Mouse (Mus musculus): ENCODE measurements around the gene Egf. TPM values are rescaled to one million over a fixed set of nuclear protein-coding genes. Genes with fewer than 3 reads are reported as not detected.

Egf gene
- polyA plus RNA-seq, 1 experiment from 2014 or later: 2.2 TPM

DNA sequence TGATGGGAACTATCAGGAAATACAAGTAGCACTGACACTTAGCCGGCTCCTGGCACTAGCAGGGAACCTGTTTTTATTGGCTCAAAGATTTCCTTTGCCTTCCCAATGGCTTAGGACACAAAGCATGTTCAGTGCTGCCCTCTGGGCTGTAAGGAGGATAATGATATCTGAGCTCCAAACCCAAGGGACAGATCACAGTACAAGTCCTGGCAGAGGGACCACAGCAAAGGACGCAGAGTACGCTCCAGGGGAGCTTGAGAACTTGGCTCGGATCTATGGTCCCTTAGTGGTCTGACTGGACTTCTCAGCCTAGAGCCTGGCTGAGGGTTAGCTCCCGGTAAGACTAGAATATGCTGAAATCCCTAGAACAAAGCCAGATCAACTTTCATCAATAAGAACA lies 74.9 kb downstream of the Egf start:
- Histone ChIP-seq H3K4me2 (replicated peaks) (no peak overlapping the region), H3K9me3 (replicated peaks) (no peaks in the 10 kb centered on the region), H3K27me3 (no peaks in the 10 kb centered on the region), H3K36me3 (0 out of 2 replicates have a peak, but pooled peaks cover 5% of the 10 kb centered on the region), H3K9ac (no peak overlapping the region), H3K27ac (no peak overlapping the region), H3K4me1 (no peaks in the 10 kb centered on the region), H3K4me3 (no peak overlapping the region)
- no peak for ATAC-seq (ENCODE audit: low FRiP score)
- WGBS: 62% methylated on average over 5 of the region's 5 CpGs

DNA sequence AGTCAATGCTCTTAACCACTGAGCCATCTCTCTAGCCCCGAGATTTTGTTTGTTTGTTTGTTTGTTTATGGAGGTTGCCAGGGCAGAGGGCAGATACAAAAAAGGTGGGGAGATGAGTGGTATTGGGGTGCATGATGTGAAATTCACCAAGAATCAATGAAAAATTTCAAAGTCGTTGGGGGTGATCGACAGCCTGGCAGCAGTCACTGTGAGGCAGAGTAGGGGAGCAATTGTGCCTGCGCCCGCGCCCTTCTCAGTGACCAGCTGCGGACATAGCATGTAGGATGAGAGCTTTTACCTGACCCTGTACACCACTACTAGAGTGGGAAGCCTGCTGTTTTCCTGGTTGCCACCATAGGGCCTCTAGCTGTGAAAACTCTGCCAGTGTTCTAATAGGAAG lies 79.2 kb downstream of the Egf start:
- Histone ChIP-seq H3K27me3 (no peaks in the 10 kb centered on the region), H3K27ac (no peak overlapping the region), H3K9ac (no peak overlapping the region), H3K9me3 (replicated peaks) (no peaks in the 10 kb centered on the region), H3K4me2 (replicated peaks) (no peak overlapping the region), H3K36me3 (no peaks in the 10 kb centered on the region), H3K4me1 (no peaks in the 10 kb centered on the region), H3K4me3 (no peak overlapping the region)
- no peak for ATAC-seq (ENCODE audit: low FRiP score)
- WGBS: 95% methylated on average over 7 of the region's 7 CpGs

DNA sequence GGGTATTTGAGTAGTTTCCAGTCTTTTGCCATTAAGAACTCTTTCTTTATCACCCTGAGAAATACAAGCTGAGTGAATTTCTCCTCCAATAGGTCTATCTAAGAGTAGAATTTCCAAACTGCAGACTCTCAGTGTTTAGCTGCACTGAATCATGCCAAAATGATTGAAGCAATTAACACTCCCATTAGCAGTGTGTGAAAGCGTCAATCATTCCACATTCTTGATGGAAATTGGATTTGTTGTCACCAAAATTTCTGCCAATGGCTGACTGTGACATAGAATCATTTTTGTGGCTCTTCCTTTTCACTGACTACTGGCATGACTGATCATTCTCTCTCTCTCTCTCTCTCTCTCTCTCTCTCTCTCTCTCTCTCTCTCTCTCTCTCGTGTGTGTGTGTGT lies 91.2 kb downstream of the Egf start:
- H3K9ac ChIP-seq: no peak overlapping the region
- H3K27me3 ChIP-seq: no peaks in the 10 kb centered on the region
- no peak overlapping the region for H3K27ac ChIP-seq
- WGBS: 87% methylated on average over 2 of the region's 2 CpGs
- H3K4me2 ChIP-seq (replicated peaks): no peak overlapping the region
- no peak overlapping the region for H3K4me3 ChIP-seq
- no peaks in the 10 kb centered on the region for H3K36me3 ChIP-seq
- H3K4me1 ChIP-seq: no peaks in the 10 kb centered on the region
- H3K9me3 ChIP-seq (replicated peaks): no peaks in the 10 kb centered on the region
- no peak for ATAC-seq (ENCODE audit: low FRiP score)

DNA sequence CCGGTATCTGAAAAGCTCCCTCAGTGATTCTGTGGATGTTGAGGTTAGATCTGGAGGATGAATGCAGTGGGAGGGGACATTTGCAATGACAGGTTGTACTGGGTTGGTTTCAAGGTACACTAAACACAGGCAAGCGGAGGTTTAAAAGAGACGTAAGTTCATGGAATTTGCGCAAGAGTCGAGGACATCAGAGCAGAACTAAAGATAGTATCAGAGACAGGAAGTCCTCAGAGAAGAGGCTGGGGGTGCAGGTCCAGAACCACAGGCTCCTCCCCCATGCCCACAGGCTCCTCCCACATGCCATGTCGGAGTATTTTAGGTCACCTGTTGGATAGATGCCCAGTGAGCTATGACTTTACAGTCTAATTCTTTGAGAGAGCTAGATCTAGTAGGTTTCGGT lies 96.3 kb downstream of the Egf start:
- H3K36me3 ChIP-seq: no peaks in the 10 kb centered on the region
- 92% methylated on average over 7 of the region's 7 CpGs for WGBS
- H3K27ac ChIP-seq: no peak overlapping the region

DNA sequence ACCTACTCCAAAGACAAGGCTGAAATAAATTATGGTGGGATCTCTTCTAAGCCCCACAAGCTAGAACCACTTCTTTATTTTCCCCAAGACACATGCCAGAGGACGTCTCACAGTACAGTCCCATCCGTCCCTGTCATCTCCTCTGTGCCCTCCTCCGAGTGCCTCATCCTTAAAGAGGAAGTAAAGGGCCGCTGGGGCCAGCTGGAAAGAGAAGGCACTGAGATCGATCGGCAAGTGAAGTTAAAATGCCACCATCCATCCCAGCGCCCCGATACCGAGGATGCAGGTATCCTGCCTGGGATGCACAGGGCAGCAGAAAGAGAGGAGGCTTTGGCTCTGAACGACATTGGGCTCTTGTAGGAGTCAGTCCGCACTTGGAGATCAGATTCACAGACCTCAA lies 97.3 kb downstream of the Egf start:
- WGBS: 84% methylated on average over 11 of the region's 11 CpGs
- no peaks in the 10 kb centered on the region for H3K9me3 ChIP-seq (replicated peaks)
- ATAC-seq (ENCODE audit: low FRiP score): no peak

More for the DNA sequence above, 96.3 kb downstream of the Egf start:
- Histone ChIP-seq H3K27me3 (no peaks in the 10 kb centered on the region), H3K9ac (no peak overlapping the region), H3K9me3 (replicated peaks) (no peaks in the 10 kb centered on the region), H3K4me1 (no peaks in the 10 kb centered on the region), H3K4me2 (replicated peaks) (no peak overlapping the region), H3K4me3 (no peak overlapping the region)
- no peak for ATAC-seq (ENCODE audit: low FRiP score)

DNA sequence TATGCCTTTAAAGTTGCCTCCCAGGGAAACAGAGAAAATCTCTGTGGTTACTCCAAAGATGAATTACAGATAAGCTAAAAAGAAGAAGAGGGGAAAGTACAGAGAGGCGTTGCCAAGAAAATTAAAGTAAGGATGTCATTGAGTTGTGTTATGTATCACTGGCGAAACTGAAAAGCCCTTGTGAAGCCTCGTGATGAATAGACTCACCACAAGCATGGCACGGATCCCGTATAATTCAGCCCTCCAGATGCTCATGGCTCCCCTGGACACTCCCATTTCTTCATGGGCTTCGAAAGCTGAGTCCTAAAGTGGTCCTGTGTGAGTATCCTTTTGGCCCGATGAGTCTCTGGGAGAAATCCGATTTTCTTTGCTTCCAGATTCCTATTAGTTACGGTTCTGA lies 97.9 kb downstream of the Egf start:
- H3K36me3 ChIP-seq: no peaks in the 10 kb centered on the region
- no peaks in the 10 kb centered on the region for H3K27me3 ChIP-seq
- no peak overlapping the region for H3K4me3 ChIP-seq
- no peak for ATAC-seq (ENCODE audit: low FRiP score)
- no peaks in the 10 kb centered on the region for H3K4me1 ChIP-seq
- no peak overlapping the region for H3K4me2 ChIP-seq (replicated peaks)
- no peak overlapping the region for H3K9ac ChIP-seq
- H3K27ac ChIP-seq: no peak overlapping the region
- 94% methylated on average over 9 of the region's 9 CpGs for WGBS
- H3K9me3 ChIP-seq (replicated peaks): no peaks in the 10 kb centered on the region

More for the DNA sequence above, 97.3 kb downstream of the Egf start:
- H3K4me1 ChIP-seq: no peaks in the 10 kb centered on the region
- H3K36me3 ChIP-seq: no peaks in the 10 kb centered on the region
- no peak overlapping the region for H3K4me2 ChIP-seq (replicated peaks)
- H3K27ac ChIP-seq: no peak overlapping the region
- no peaks in the 10 kb centered on the region for H3K27me3 ChIP-seq
- H3K9ac ChIP-seq: no peak overlapping the region
- no peak overlapping the region for H3K4me3 ChIP-seq

DNA sequence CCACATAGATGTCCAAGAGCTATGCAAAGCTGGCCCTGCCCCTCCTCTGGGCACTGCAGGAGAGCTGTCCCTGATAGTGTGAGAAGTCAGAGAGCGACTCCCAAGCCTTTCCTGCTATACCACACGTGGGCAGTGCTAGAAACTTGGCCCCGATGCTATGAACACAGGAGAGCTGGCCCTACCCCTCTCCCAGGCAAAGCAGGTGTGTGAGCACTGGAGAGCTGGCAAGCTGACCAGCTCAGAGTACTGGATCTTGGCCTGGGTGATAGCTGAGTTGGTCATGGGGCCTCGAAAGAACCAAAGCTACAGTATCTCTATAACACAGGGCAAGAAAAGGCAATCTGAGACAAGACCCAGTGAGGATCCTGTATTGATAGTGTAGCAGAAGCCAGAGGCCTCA lies 98.6 kb downstream of the Egf start:
- Histone ChIP-seq H3K9ac (no peak overlapping the region), H3K4me2 (replicated peaks) (no peak overlapping the region), H3K4me3 (no peak overlapping the region), H3K27me3 (no peaks in the 10 kb centered on the region), H3K36me3 (no peaks in the 10 kb centered on the region), H3K9me3 (replicated peaks) (no peaks in the 10 kb centered on the region), H3K4me1 (no peaks in the 10 kb centered on the region), H3K27ac (no peak overlapping the region)
- ATAC-seq (ENCODE audit: low FRiP score): no peak
- 78% methylated on average over 4 of the region's 4 CpGs for WGBS

DNA sequence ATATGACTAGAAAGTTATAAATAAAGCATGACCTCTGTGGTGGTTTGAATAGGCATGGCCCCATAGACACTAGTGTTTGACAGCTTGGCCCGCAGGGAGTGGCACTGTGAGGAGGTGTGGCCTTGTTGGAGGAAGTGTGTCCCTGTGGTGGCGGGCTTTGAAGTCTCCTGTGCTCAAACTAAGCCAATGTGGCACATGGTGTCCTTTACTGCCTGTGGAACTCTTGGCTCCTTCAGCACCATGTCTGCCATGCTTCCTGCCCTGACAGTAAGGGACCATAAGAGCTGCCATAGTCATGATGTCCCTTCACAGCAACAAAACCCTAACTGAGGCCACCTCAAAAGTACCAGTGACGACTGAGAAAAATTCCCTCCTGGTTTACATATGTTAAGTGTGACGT lies 102.6 kb downstream of the Egf start:
- 85% methylated on average over 4 of the region's 4 CpGs for WGBS
- Histone ChIP-seq H3K27me3 (no peaks in the 10 kb centered on the region), H3K36me3 (no peaks in the 10 kb centered on the region), H3K27ac (no peak overlapping the region), H3K4me2 (replicated peaks) (no peak overlapping the region), H3K4me1 (no peaks in the 10 kb centered on the region), H3K4me3 (no peak overlapping the region), H3K9me3 (replicated peaks) (no peaks in the 10 kb centered on the region), H3K9ac (no peak overlapping the region)
- ATAC-seq (ENCODE audit: low FRiP score): no peak

DNA sequence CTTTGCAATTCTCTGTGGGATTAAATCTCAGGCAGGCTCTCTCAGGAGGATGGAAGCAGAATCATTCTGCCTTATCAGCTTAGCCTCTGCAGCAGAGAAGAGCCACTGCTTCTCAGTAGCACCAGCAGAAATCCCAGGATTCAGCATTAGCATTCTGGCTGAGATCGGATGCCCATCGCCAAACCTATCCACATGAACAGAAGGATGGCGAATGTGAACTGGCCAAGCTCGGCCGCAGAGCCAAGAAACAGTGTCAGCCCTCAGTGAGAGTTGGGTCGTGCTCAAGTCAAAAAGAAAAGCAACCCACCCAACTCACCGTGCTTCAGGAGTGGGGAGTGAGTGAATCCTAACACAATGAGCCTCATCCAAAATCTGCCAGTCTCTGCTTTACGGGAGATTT lies 103.4 kb downstream of the Egf start:
- Histone ChIP-seq H3K9me3 (replicated peaks) (no peaks in the 10 kb centered on the region), H3K9ac (no peak overlapping the region), H3K4me3 (no peak overlapping the region), H3K4me1 (peaks cover 3% of the 10 kb centered on the region; the same call in 1 of the 2 replicates), H3K4me2 (replicated peaks) (no peak overlapping the region), H3K27ac (no peak overlapping the region), H3K36me3 (no peaks in the 10 kb centered on the region), H3K27me3 (no peaks in the 10 kb centered on the region)
- 94% methylated on average over 8 of the region's 8 CpGs for WGBS
- no peak for ATAC-seq (ENCODE audit: low FRiP score)

DNA sequence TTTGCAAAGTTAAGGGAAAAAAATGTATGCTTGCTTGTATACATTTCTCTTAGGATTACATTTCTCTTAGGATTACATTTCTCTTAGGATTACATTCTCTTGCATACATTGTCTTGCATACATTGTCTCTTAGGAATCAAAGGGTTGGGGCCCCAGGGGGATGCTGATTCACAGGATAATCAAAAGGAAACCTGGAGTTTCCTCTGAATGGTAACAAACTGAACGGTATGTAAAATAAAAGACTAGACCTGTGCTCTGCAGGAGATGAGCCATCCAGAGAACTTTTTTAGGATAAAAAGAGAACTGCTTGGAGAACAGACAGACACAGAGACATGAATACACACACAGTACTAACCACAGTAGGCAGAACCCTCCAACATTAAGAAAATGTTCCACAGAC lies 104.2 kb downstream of the Egf start:
- H3K27me3 ChIP-seq: no peaks in the 10 kb centered on the region

DNA sequence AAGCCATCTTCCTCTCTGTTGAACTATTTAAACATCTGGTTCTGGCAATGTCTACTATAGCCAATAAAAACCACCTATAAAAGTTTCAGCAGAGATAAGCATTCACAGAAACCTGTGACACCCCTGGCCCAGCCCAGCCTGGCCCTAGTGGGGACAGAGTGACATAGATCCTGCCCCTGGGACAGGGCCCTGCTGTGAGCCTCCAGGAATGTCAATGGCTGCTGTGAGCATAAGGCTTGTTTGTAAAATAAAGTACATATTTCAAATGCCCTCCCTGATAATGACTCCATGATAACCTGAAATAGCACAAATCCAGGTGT lies 104.9 kb downstream of the Egf start:
- no peak overlapping the region for H3K27ac ChIP-seq
- no peak overlapping the region for H3K4me3 ChIP-seq
- ATAC-seq (ENCODE audit: low FRiP score): no peak
- no peaks in the 10 kb centered on the region for H3K9me3 ChIP-seq (replicated peaks)
- H3K4me1 ChIP-seq: peaks cover 7% of the 10 kb centered on the region
- H3K36me3 ChIP-seq: no peaks in the 10 kb centered on the region
- no peak overlapping the region for H3K4me2 ChIP-seq (replicated peaks)
- H3K27me3 ChIP-seq: no peaks in the 10 kb centered on the region
- H3K9ac ChIP-seq: no peak overlapping the region

More for the DNA sequence above, 104.2 kb downstream of the Egf start:
- Histone ChIP-seq H3K4me1 (peaks cover 3% of the 10 kb centered on the region; the same call in 1 of the 2 replicates), H3K36me3 (no peaks in the 10 kb centered on the region), H3K4me2 (replicated peaks) (no peak overlapping the region), H3K9me3 (replicated peaks) (no peaks in the 10 kb centered on the region), H3K27ac (no peak overlapping the region), H3K9ac (no peak overlapping the region), H3K4me3 (no peak overlapping the region)
- no peak for ATAC-seq (ENCODE audit: low FRiP score)
- 21% methylated on average over 1 of the region's 1 CpGs for WGBS

DNA sequence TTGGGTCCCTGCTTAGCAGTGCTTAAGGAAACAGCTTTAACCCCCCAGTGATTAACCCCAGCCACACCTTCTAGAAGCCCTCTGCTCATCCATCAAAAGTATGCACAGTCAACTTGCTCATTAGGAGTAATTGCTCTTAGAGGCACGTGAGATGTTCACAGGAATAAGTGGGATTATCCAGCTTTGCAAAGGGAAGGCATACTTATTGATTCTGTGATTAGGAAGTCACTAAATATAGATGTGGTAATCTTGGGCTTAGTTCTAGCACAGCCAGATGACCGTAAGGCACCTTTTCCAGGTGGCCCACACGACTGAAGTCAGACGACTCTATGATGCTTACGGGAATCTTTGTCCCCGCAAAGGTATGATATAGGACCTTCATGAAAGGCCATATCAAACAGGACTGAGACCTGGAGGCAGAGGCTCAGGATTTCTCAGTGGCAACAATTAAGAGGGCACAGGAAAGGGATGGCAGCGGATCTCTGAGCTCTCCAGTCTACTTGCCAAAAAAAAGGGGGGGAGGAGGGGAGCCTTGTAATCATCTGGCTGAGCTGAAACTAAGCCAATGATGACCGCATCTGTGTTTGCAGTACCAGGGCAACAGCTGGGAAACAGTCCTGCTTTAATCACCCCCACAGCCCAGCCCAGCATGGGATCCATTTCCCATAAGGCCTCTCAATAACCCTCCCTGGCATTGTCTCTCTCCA lies 105.4 kb downstream of the Egf start:
- Histone ChIP-seq H3K4me1 (peaks cover 7% of the 10 kb centered on the region), H3K9ac (no peak overlapping the region), H3K27ac (no peak overlapping the region), H3K36me3 (no peaks in the 10 kb centered on the region), H3K27me3 (no peaks in the 10 kb centered on the region), H3K9me3 (replicated peaks) (no peaks in the 10 kb centered on the region), H3K4me3 (no peak overlapping the region), H3K4me2 (replicated peaks) (no peak overlapping the region)
- 72% methylated on average over 8 of the region's 8 CpGs for WGBS
- ATAC-seq (ENCODE audit: low FRiP score): no peak; the same call in 1 of the 2 replicates

DNA sequence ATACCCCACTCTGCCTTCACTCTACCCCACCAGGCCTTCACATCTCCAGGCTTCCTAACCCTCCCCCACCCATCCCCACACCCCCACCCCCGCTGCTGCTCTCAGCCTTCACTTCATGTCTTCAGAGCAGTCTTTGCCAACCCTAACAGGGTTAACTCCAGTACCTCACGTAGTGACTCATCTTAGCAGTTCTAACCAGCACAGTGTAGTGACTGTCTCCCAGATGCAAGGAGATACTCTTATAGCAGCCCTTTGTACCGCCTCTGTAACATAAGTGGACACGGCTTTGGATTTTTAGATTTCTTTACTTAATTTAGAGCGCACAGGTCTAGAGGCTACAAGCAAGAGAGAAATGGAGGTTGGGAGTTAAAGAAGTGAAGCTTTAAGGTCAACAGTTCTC lies 106.5 kb downstream of the Egf start:
- no peak for ATAC-seq (ENCODE audit: low FRiP score)
- H3K27ac ChIP-seq: no peak overlapping the region
- no peaks in the 10 kb centered on the region for H3K27me3 ChIP-seq
- no peak overlapping the region for H3K9ac ChIP-seq
- H3K36me3 ChIP-seq: no peaks in the 10 kb centered on the region
- no peaks in the 10 kb centered on the region for H3K9me3 ChIP-seq (replicated peaks)
- 77% methylated on average over 5 of the region's 5 CpGs for WGBS
- no peak overlapping the region for H3K4me3 ChIP-seq
- H3K4me1 ChIP-seq: peaks cover 7% of the 10 kb centered on the region
- H3K4me2 ChIP-seq (replicated peaks): no peak overlapping the region

All from hindbrain, embryonic 12.5 days (tissue).